Mouse (Mus musculus) induced T-regulatory cell, adult 2 months (primary cell): ENCODE measurements at regions not wholly inside any gene's neighbourhood (a gene's known extent, or its start where the extent isn't known, plus 50 kb on each side); places are given as distances from the start of the nearest gene placed in this dataset.
"Not testable (repeated sequence)": the region's sequence is repeated elsewhere in the genome, so short reads cannot be mapped to it uniquely, and the experiment has no call there.

Experiments
- DNase-seq: peaks from one replicate; pipeline ENCODE4 v3.0.0-alpha.2; 2012; ENCODE audit warnings: low read depth

- peak; percentile 87 for DNase-seq
Observed at GRCm38 (mm10) chr10:86636953-86637376, 68.3 kb downstream of the Hsp90b1 start.

GRCm38 (mm10) chr10:86636515-86636914 is 68.8 kb downstream of the Hsp90b1 start:
- DNase-seq: not testable (repeated sequence)

GRCm38 (mm10) chr10:86626734-86627133 is 78.6 kb downstream of the Hsp90b1 start:
- DNase-seq: not testable (repeated sequence)

- not testable (repeated sequence) for DNase-seq
Observed at GRCm38 (mm10) chr10:86617958-86618664, 87.2 kb downstream of the Hsp90b1 start.

- DNase-seq: not testable (repeated sequence)
Observed at GRCm38 (mm10) chr10:86612341-86612740, 93.0 kb downstream of the Hsp90b1 start.

- peak; percentile 2 for DNase-seq
Observed at GRCm38 (mm10) chr10:86610027-86610426, 95.3 kb downstream of the Hsp90b1 start.

GRCm38 (mm10) chr10:86600843-86601242 is 102.1 kb upstream of the Syn3 start:
- DNase-seq: not testable (repeated sequence)

- not testable (repeated sequence) for DNase-seq
Observed at GRCm38 (mm10) chr10:86599991-86600390, 101.3 kb upstream of the Syn3 start.

GRCm38 (mm10) chr10:86590211-86590610 is 91.5 kb upstream of the Syn3 start:
- not testable (repeated sequence) for DNase-seq

- DNase-seq: not testable (repeated sequence)
Observed at GRCm38 (mm10) chr10:86566875-86567274, 68.2 kb upstream of the Syn3 start.

GRCm38 (mm10) chr10:86555843-86556242 is 57.1 kb upstream of the Syn3 start:
- DNase-seq: peak; percentile 4
